ENCODE assay signal across 7 mouse cellular contexts in genomic region chr10:80226416-80227165, GRCm38 (mm10). TPM values are rescaled to one million over a fixed set of nuclear protein-coding genes. Genes with fewer than 3 reads are reported as not detected.
DNase-seq lines count a peak whose midpoint lies in the region; ATAC-seq and TF ChIP-seq lines count a peak whose summit lies in the region.

TSS of gene Mum1 (plus strand) at chr10:80226434.

- peaks cover 39% of the 10 kb centered on the region for H3K36me3 ChIP-seq in embryonic facial prominence, embryonic 10.5 days (replicated peaks)
- H3K36me3 ChIP-seq in intestine, postnatal 0 days (ENCODE audit: control insufficient read depth, insufficient read depth), result peaks cover 23% of the 10 kb centered on the region
- H3K36me3 ChIP-seq in midbrain, embryonic 12.5 days, result peaks cover 10% of the 10 kb centered on the region; the same call in 1 of the 2 replicates

- DNase-seq in adrenal gland, postnatal 14 days, result peak; percentile 100
- peak; percentile 100 for DNase-seq in embryonic facial prominence, embryonic 10.5 days (ENCODE audit: low spot score)
- DNase-seq in gonadal fat pad, adult 2 months (ENCODE audit: low read depth), result peak; percentile 62
- peak; percentile 99 for DNase-seq in left cerebral cortex, postnatal 4 days
- peak; percentile 98 for DNase-seq in spleen, adult 18-20 months

- no peaks in the 10 kb centered on the region for H3K9me3 ChIP-seq in embryonic facial prominence, embryonic 10.5 days
- no peaks in the 10 kb centered on the region for H3K9me3 ChIP-seq in intestine, postnatal 0 days (ENCODE audit: control insufficient read depth)
- no peaks in the 10 kb centered on the region for H3K9me3 ChIP-seq in midbrain, embryonic 12.5 days

- peaks cover 53% of the 10 kb centered on the region for H3K4me1 ChIP-seq in embryonic facial prominence, embryonic 10.5 days
- H3K4me1 ChIP-seq in intestine, postnatal 0 days (replicated peaks; ENCODE audit: control insufficient read depth, insufficient read depth, low read length), result no peaks in the 10 kb centered on the region; the same call in 1 of the 2 replicates
- H3K4me1 ChIP-seq in midbrain, embryonic 12.5 days, result peaks cover 45% of the 10 kb centered on the region

- H3K4me2 ChIP-seq in intestine, postnatal 0 days (replicated peaks; ENCODE audit: low read depth), result peak within 1 kb of the TSS; percentile 94
- peak within 1 kb of the TSS; percentile 82 for H3K4me2 ChIP-seq in midbrain, embryonic 12.5 days (replicated peaks)

- peak; percentile 100 for ATAC-seq in intestine, postnatal 0 days
- ATAC-seq in midbrain, embryonic 12.5 days (ENCODE audit: low FRiP score, low read depth), result peak; percentile 95

- intact Hi-C loops in left cerebral cortex, postnatal 4 days (cut with DNase I), result loop anchor here (5.0 kb wide), 1 partner anchor 34 kb away; no protein-coding TSS in a partner anchor

- TF ChIP-seq CTCF in intestine, postnatal 0 days (IDR thresholded peaks at IDR 0.05; ENCODE audit: low read depth), result peak; percentile 84

- peak within 1 kb of the TSS; percentile 93 for H3K4me3 ChIP-seq in embryonic facial prominence, embryonic 10.5 days
- H3K4me3 ChIP-seq in intestine, postnatal 0 days (ENCODE audit: low read depth, low read length), result peak within 1 kb of the TSS; percentile 87
- H3K4me3 ChIP-seq in midbrain, embryonic 12.5 days, result peak within 1 kb of the TSS; percentile 89

- no peaks in the 10 kb centered on the region for H3K27me3 ChIP-seq in embryonic facial prominence, embryonic 10.5 days (replicated peaks; ENCODE audit: low read depth, poor library complexity, severe bottlenecking)
- no peaks in the 10 kb centered on the region for H3K27me3 ChIP-seq in intestine, postnatal 0 days (replicated peaks; ENCODE audit: control insufficient read depth, insufficient read depth, low read length)
- H3K27me3 ChIP-seq in midbrain, embryonic 12.5 days, result no peaks in the 10 kb centered on the region

- H3K9ac ChIP-seq in intestine, postnatal 0 days (ENCODE audit: low read depth, low read length), result peak within 1 kb of the TSS; percentile 81
- H3K9ac ChIP-seq in midbrain, embryonic 12.5 days (replicated peaks), result peak within 1 kb of the TSS; percentile 97

- under 1% methylated on average over 75 of the region's 75 CpGs for WGBS in embryonic facial prominence, embryonic 10.5 days
- WGBS in intestine, postnatal 0 days, result under 1% methylated on average over 66 of the region's 75 CpGs
- 1% methylated on average over 69 of the region's 75 CpGs for WGBS in midbrain, embryonic 12.5 days

- peak within 1 kb of the TSS; percentile 99 for H3K27ac ChIP-seq in embryonic facial prominence, embryonic 10.5 days (replicated peaks)
- H3K27ac ChIP-seq in intestine, postnatal 0 days (ENCODE audit: low read depth, low read length), result peak within 1 kb of the TSS; percentile 85
- peak within 1 kb of the TSS; percentile 97 for H3K27ac ChIP-seq in midbrain, embryonic 12.5 days (replicated peaks)

RNA-seq across cellular contexts. Expression of gene Mum1, which starts in this region (rescaled TPM):
- 23.8 and 29.9 TPM in 2 replicates for total RNA-seq in adrenal gland, postnatal 14 days (2021)
- polyA plus RNA-seq in embryonic facial prominence, embryonic 10.5 days (2016; fragmentation: Nextera tagmentation; extraction: Ambion mirVana), result 95.9 and 98.1 TPM in 2 replicates
- 52.5 and 54.1 TPM in 2 replicates for polyA plus RNA-seq in gonadal fat pad, adult 2 months (2012; rRNA removed)
- 21.9 and 22.5 TPM in 2 replicates for polyA plus RNA-seq in intestine, postnatal 0 days (2015; fragmentation: Nextera tagmentation; extraction: Ambion mirVana)
- 10 to 100 TPM; 53.9 to 55.2 TPM for total RNA-seq in left cerebral cortex, postnatal 4 days (2021)
- polyA plus RNA-seq in midbrain, embryonic 12.5 days (2016; fragmentation: Nextera tagmentation; extraction: Ambion mirVana), result 151 and 195 TPM in 2 replicates

Comparison
In these comparisons a context has a peak if more than half of its experiments do, and no peak if none do; other contexts are left out.
1. Peak in every context shown above with its lines: DNase-seq, ATAC-seq, H3K4me3 ChIP-seq and H3K27ac ChIP-seq.